Mouse (Mus musculus): Measurements from ENCODE around the gene Amigo3. TPM values are rescaled to one million over a fixed set of nuclear protein-coding genes. Genes with fewer than 3 reads are reported as not detected.

The Amigo3 gene
- total RNA-seq, 2 experiments from 2014 or later: 1.5 to 3.1 TPM

DNA sequence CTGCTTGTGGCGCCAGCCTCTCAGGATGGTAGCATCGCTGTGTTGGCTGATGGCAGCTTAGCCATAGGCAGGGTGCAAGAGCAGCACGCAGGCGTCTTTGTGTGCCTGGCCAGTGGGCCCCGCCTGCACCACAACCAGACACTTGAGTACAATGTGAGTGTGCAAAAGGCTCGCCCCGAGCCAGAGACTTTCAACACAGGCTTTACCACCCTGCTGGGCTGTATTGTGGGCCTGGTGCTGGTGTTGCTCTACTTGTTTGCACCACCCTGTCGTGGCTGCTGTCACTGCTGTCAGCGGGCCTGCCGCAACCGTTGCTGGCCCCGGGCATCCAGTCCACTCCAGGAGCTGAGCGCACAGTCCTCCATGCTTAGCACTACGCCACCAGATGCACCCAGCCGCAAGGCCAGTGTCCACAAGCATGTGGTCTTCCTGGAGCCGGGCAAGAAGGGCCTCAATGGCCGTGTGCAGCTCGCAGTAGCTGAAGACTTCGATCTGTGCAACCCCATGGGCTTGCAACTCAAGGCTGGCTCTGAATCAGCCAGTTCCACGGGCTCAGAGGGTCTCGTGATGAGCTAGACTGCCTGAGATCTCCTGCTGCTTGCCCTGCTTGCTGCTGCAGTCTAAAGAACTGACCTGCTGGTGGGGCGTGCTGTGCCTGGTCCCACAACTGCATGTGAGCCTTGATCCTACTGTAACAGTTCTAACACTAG lies 1.5 kb downstream of the Amigo3 start:
- intact Hi-C loops (cut with DNase I): loop anchor here (5.0 kb wide), 2 partner anchors 92 to 152 kb away; no protein-coding TSS in a partner anchor
- DNase-seq: peak; percentile 27
- peak overlapping the region; percentile 92 for H3K27ac ChIP-seq
- no peak for TF ChIP-seq CTCF (IDR thresholded peaks at IDR 0.05)
- H3K4me3 ChIP-seq: peak overlapping the region; percentile 60

DNA sequence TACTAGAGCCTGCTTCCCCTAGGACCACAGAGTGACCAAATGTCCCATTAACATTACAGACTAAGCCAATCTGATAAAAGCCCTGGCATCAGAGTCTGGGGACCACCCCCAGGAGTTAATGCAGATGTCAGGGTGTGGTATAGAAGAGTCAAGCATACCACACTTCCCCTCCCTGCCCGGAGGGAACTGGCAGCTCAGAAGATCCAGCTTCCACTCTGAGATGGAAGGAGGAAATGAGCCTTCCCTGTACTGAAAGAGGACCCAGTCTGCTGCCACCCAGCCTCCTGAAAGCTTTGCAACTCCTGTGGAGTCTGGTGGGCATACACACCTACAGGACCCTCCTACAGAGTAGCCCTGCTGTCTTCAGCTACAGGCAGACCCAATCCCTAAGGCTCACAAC lies 2.1 kb downstream of the Amigo3 start:
- no peak for TF ChIP-seq CTCF (IDR thresholded peaks at IDR 0.05)
- Histone ChIP-seq H3K27ac (peak overlapping the region; percentile 92), H3K4me3 (no peak overlapping the region)
- peak; percentile 20 for DNase-seq
- intact Hi-C loops (cut with DNase I): no loop called here

DNA sequence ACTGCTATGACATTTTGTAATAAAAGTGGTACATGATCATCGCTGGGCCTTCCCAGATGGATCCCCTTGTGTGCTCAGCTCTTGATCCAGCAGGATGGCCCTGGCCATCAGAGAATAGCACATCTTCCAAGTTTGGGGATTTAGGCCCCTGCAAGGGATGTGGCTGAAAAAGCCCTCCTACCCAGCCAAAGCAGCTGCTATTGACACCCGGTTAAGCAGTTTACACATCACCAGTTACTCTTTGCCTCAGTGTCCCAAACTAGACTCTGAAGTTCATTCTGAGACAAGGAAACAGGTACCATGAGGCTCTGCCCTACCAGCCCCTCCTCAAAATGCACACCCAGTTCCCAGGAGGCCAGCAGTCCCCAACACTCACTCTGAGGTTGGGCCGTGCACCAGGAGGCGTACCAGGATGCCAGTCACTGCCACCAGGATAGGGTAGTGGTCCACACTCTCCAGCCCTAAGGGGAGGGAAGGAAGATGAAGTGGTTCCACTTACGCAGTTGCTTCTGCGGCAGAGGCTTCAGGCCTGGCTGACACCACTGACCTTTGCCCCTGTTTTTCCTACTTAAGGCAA lies 2.8 kb downstream of the Amigo3 start:
- H3K27ac ChIP-seq: peak overlapping the region; percentile 92
- H3K4me3 ChIP-seq: no peak overlapping the region; the same call in 1 of the 2 replicates
- no peak for TF ChIP-seq CTCF (IDR thresholded peaks at IDR 0.05)
- intact Hi-C loops (cut with DNase I): no loop called here
- no peak for DNase-seq

DNA sequence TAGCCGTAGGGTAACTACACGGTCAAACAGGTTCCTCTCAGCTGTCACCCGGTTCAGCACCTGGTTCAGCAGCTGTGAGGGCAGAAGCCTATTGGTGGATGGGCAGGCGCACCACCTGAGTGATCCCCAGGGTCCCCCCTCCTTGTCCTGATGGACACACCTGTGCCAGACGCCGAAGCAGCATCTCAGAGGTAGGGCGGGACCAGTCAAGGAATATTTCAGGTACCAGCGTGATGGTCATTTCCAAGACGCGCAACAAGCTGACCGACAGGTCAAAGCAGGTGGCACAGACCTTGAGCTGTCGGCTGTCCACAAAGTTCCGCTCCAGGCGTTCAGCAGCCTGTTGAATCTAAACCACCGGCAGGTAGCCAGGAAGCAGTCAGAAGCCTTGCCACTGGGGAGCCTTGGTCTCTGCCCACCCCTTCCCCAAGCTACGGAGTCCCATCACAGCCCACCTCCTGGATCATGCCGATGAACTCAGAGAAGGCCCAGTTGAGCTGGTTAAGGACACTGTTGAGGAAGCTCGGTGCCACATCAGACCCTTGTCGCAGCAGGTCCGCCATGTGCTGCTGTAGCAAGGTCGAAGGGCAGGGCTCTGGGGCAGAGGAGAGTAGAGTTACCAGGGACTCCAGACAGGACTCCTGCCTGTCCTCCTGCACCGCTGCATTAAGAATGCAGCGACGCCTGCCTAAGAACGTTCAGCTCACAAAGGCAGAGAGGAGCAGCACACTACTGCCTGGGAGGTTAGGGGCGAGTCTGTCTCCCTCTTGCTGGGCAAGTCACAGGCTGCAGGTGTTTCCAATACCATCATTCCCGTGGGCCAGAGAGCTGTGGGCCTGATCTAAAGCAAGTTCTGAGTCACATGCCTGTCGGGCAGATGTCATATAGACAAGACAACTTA lies 3.7 kb downstream of the Amigo3 start:
- TF ChIP-seq CTCF (IDR thresholded peaks at IDR 0.05): no peak
- H3K27ac ChIP-seq: peak overlapping the region; percentile 92
- peak; percentile 53 for DNase-seq
- intact Hi-C loops (cut with DNase I): no loop called here
- no peak overlapping the region; the same call in 1 of the 2 replicates for H3K4me3 ChIP-seq

DNA sequence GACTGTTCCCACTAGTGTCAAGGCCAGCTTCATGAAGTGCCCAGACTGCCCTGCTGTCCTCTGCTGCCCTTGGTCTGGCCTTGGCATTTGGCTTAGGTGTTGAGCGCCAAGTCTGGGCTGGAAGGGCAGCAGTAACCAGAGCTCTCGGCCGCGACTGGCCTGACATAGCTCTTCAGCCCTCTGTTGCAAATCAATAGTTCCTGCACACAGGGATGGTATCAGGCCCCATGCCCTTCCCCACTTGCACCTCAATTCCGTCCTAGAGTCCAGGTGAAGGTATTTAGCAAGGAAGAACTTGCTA lies 4.3 kb downstream of the Amigo3 start:
- intact Hi-C loops (cut with DNase I): no loop called here
- Histone ChIP-seq H3K27ac (peak overlapping the region; percentile 92), H3K4me3 (peak overlapping the region; percentile 0; the same call in 1 of the 2 replicates)
- TF ChIP-seq CTCF (IDR thresholded peaks at IDR 0.05): no peak
- peak; percentile 88 for DNase-seq

DNA sequence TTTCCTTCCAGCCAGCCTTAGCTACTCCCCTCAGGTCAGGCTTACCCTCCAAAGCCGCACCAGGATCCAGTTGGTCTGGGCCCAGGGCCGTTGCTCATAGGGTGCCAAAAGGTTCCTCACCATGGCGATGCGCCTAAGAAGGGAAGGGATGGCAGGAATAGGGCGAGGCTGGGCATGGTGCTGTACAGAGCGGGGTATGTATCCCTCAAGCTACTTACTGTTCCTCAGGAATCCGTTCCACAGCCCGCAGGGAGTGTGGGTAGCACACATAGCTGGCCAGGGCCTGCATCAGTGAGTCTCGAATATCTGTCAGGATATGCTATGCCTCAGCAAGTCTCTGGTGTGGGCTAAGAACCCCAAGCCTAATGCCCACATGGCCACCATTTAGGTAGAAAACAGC lies 5.3 kb downstream of the Amigo3 start:
- Histone ChIP-seq H3K27ac (peak overlapping the region; percentile 92), H3K4me3 (no peak overlapping the region)
- intact Hi-C loops (cut with DNase I): no loop called here
- no peak for TF ChIP-seq CTCF (IDR thresholded peaks at IDR 0.05)
- peak; percentile 19 for DNase-seq

DNA sequence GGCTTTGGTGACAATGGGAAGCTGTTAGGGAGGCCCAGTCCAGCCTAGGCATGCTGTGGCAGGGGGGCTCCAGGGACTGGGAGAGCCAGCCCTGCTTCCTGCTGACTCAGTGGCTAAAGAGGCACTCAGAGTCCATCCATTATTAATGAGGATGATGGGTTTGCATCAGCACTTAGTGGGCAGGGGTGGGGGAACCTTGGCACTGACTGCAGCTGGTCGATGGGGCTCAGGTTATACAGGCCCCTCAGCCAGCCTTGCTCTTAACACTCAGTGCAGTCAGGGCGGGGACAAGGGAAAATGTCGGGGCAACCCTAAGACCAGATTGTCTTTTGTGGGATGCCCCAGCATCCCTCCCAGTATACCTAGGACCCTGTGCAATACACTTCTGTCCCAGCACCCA lies 9.2 kb downstream of the Amigo3 start:
- no peak for TF ChIP-seq CTCF (IDR thresholded peaks at IDR 0.05)
- intact Hi-C loops (cut with DNase I): no loop called here
- DNase-seq: no peak
- H3K27ac ChIP-seq: no peak overlapping the region
- no peak overlapping the region for H3K4me3 ChIP-seq

DNA sequence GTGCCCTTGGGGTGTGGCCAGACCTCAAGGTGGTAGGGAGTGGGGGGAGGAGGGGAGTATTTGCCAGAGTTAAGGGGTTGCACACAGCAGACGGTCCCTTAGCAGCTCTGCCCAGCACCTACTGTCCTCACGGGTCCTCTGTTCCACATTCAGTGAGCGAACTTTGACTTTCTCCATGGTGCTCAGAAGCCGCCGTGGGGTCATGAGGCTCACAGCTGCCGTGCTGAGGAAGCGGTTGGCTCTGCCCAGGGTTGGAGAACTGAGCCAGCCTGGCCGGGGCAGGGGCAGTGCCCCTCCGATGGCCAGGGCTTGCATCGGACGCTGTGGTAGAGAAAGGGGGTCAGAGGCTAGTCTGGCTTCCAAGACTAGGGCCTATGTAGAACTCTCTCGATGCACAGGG lies 10.4 kb downstream of the Amigo3 start:
- intact Hi-C loops (cut with DNase I): no loop called here
- Histone ChIP-seq H3K4me3 (no peak overlapping the region), H3K27ac (peak overlapping the region; percentile 31; the same call in 1 of the 2 replicates)
- no peak for TF ChIP-seq CTCF (IDR thresholded peaks at IDR 0.05)
- DNase-seq: peak; percentile 18

DNA sequence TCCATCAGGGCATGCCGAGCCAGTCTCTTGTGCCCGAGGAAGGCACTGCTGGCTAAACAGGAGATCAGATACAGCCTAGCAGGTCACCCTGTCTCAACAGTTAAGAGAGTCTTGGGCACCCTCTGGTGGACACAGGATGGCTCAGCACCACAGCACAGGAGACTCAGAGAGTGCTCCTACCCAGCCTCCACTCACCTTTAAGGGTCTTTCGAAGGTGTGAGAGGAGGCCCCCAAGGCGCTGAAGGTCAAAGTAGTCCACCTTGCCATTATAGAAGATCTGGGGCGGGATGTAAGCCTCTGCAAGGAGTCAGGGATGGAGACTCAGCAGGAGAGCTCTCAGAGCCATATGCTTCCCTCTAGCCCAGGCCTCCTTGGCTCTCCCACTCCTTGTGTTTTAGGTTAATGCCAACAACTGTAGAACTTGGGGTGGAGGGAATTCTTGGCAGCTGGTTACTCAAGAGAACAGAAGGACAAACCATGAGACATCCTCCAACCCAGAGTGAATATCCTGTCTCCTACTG lies 12.6 kb downstream of the Amigo3 start:
- intact Hi-C loops (cut with DNase I): loop anchor here (1.0 kb wide), 1 partner anchor 102 kb away; no protein-coding TSS in a partner anchor

DNA sequence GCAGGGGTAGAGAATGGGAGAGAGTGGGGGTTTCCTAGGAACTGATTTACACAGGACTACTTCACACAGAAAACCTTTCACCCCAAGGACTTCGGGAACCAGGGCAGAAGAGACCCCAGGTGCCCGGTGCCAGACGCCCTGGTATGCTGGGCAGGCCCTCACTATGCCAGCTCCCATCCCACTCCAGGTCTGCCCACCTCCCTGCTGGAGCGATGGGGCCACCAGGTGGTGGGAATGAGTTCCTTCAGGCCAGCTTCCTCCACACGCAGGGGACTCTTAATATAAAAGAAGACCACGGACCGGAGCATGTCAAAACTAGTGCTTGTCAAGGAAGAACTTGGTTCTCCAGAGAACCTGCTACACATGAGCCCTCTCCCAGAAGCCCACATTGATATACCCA lies 14.2 kb downstream of the Amigo3 start:
- Histone ChIP-seq H3K27ac (no peak overlapping the region; the same call in 1 of the 2 replicates), H3K4me3 (no peak overlapping the region)
- no peak for TF ChIP-seq CTCF (IDR thresholded peaks at IDR 0.05)
- intact Hi-C loops (cut with DNase I): no loop called here
- DNase-seq: no peak

More for the DNA sequence above, 12.6 kb downstream of the Amigo3 start:
- H3K4me3 ChIP-seq: no peak overlapping the region
- peak overlapping the region; percentile 56 for H3K27ac ChIP-seq
- TF ChIP-seq CTCF (IDR thresholded peaks at IDR 0.05): peak; percentile 85
- peak; percentile 83 for DNase-seq

DNA sequence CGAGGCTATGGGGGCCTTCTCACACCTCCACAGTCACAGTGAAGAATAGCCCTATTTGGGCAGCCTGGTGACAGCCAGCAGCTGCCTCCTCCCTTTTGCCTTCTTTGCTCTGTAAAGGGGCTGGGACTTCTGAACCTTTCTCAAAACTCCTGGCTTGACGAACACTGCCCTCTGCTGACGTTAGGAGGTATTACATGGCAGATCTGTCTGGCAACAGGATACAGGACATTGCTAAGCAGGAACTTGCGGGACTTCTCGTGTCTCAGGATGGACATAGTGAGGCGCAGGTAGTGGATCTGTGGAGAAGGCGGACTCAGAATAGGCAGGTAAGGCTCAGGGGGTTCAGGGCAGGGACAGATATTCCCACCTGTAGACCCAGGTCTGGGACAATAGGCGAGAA lies 14.9 kb downstream of the Amigo3 start:
- DNase-seq: peak; percentile 86
- no peak overlapping the region for H3K4me3 ChIP-seq
- intact Hi-C loops (cut with DNase I): loop anchor here (1.0 kb wide), 2 partner anchors 104 to 164 kb away; no protein-coding TSS in a partner anchor
- TF ChIP-seq CTCF (IDR thresholded peaks at IDR 0.05): peak; percentile 99
- H3K27ac ChIP-seq: peak overlapping the region; percentile 66

DNA sequence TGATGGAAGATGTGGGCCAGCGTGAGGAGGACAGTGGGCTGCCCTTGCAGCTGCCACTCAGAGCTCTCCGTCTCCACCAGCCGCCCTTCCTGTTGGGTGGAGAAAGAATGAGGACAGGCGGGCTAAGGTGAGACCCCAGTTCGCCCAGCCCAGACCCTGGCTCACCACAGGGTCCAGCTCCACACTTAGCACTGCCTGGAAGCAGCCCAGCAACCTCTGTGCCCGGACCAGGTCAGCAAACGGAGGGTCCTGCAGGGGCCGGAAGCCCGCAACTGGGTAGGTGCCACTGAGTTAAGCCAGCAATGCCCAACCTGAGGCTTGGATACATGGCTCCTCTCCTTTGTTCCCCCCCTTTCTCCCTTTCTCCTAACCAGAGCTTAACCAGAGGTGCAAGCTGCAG lies 16.0 kb downstream of the Amigo3 start:
- intact Hi-C loops (cut with DNase I): no loop called here
- no peak for TF ChIP-seq CTCF (IDR thresholded peaks at IDR 0.05)

More for the DNA sequence above, 16.0 kb downstream of the Amigo3 start:
- no peak overlapping the region for H3K4me3 ChIP-seq
- H3K27ac ChIP-seq: no peak overlapping the region
- DNase-seq: no peak

All from gastrocnemius, adult 2 months (tissue).